Mouse (Mus musculus) gastrocnemius, postnatal 36 days (tissue): Measurements from ENCODE around the gene Pi4kb. TPM values are rescaled to one million over a fixed set of nuclear protein-coding genes. Genes with fewer than 3 reads are reported as not detected.
A peak's percentile ranks its signal among the peaks of the same experiment; 100 is the strongest.
"Not testable (repeated sequence)": the region's sequence is repeated elsewhere in the genome, so short reads cannot be mapped to it uniquely, and the experiment has no call there.

Source experiments
- DNase-seq, 2 experiments: peaks; one replicate each; pipeline ENCODE4 v3.0.0; 2022
- intact Hi-C: fragments of 180-260 bp; cut with DNase I; formaldehyde crosslinking; loops from one replicate; pipeline ENCODE4 v1.15.1; 2025
- long read RNA-seq, 2 experiments: library from polyadenylated mRNA; stranded (forward); transcript quantifications; one replicate each; pipeline ENCODE4 v2.0.0; 2021
- total RNA-seq, 2 experiments: library from RNA; stranded (reverse); gene quantifications; 2 replicates each; pipeline ENCODE4 v1.2.3; 2021

The Pi4kb gene
- total RNA-seq: 10 to 100 TPM; 18.6 to 19.6 TPM
- long read RNA-seq, experiment 1, partial matches to known transcripts: 0 of 4 reads
- long read RNA-seq, experiment 1, other reads (novel, unspliced or antisense): 3 of 4 reads
- long read RNA-seq, experiment 2, partial matches to known transcripts: 2 of 6 reads
- long read RNA-seq, experiment 2, other reads (novel, unspliced or antisense): 3 of 6 reads

DNA sequence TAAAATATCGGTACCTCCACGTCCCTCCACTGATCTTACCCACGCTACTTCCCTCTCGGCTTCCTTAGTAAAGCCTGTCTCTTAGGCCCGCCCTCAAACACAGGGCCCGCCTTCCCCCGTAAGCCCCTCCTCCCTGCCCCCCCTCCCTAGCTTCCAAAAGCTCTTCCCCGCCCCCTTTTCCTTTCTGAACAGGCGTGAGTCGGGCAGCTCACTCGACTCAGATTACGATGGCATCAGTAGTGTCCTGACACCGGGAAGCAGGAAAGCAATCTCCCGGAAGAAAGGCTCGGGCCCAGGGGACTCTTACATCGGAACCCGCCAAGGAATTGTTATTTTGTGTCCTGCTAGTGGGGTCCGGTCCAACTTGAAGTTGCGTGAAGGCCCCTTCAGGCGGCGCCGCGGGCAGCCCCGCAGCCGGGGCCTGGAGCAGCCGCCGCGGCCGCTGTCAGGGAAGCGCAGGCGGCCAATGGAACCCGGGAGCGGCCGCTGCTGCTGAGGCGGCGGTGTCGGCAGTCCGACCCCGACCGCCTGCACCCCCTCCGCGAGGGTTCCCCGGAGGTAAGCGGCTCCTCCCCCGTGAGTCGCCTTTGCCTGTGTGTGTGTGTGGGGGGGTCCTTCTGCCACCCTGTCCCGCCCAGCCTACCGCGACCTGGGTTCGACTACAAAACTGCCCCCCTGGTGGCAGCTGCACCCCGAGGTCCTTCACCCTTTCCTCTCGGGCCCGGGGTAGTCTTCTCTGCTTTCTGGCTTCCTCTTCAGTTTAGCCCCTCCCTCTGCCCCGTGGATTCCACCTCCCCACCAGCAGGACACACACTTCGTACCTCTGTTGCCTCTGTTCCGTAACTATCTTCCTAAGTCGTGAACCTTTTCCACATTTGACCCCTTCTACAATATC is at the start of gene Pi4kb:
Pi4kb (plus strand) TSS at position 204 of the 895 bp plus-strand sequence.
- DNase-seq: peak; percentile 75 to 90
- intact Hi-C loops: no loop called here

DNA sequence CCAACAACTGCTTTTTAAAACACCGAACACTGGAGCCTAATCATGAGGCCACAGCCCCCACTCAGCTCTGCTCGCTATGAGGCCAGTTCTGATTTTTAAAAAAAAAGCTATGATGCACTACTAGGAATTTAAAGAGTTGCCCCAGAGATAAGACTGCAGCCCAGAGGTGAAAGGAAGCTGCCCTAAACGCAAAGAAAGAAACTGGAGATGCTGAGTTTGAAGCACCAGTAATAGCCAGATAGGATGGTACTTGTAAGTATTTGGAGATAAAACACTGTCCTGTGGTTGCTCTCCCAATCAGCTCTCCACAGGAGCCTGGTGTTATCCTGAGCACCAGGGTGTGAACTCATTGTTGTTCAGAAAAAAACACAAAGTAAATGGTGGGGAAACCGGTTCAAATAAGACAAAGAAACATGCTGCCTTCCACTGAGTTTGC is 48.2 kb upstream of the Pi4kb start:
- intact Hi-C loops, DNase-seq: not testable (repeated sequence)

GRCm38 (mm10) chr3:94928979-94929378 is 45.6 kb upstream of the Pi4kb start:
- intact Hi-C loops, DNase-seq: not testable (repeated sequence)

- DNase-seq, intact Hi-C loops: not testable (repeated sequence)
Measured at GRCm38 (mm10) chr3:94930386-94931266, 43.9 kb upstream of the Pi4kb start.

DNA sequence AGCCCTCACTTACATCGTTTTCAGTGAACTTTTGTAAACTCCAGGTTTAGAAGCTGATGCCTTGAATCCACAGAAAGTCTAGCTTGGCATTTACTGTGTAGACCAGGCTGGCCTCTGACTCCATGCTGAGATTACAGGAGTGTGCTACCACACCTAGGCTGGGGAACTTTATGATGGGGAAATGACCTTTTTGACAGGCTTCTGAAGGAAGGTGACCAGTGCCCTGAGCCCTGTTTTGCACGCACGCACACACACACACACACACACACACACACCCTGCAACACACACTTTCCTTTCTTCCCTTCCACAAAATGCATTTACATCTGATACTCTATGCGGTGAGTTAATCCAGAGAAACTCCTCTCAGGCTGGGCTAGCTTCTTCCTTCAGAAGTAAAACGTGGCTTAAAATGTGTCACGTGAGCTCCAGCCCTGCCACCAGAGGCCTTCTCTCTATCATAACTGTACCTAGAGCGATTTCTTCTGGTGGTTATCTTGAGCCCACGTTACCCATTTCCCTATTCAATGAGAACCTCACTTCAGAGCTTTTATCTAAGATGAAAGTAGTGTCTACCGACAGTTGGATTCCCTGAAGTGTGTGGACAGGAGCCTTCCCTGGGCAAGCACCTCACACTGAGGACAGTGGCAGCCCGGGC is 43.0 kb upstream of the Pi4kb start:
- intact Hi-C loops, DNase-seq: not testable (repeated sequence)

- intact Hi-C loops, DNase-seq: not testable (repeated sequence)
Measured at GRCm38 (mm10) chr3:94932279-94932678, 42.3 kb upstream of the Pi4kb start.

DNA sequence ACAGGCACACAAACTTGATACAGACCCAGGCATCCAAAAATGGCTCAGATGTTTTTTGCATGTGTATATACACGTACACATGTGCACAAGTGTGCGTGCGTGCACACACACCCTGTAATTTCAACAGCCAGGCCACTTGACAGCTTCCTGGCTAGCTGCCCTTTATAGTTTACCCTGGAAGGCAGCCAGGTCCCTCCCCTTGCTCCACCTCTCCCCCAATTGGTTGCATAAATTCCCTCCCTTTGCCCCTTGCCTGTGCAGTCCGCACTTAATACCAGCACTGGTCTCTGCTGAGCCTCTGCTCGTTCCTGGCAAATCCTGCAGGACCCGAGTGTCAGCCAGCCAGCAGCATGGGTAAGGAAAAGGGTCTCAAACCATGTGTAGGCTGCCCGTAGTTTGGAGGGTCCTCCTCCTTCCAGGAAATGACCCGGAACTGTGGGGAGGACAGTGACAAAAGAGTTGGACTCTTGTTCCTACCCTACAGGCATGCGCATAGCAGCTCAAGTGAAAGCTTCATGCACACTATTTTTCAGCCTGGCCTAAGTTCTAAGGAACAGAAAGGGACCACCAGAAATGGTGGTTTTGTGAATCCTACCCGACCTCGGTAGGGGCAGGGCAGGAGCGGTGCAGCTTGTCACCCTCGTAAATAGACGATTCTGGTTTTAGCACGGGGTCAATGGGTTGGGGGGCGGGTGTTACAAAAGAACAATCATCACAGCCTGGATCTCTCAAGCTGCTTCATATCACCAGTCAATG is 41.5 kb upstream of the Pi4kb start, which contains the start of gene Selenbp1:
Selenbp1 (plus strand) TSS at position 248 of the 756 bp plus-strand sequence.
- intact Hi-C loops: no loop called here
- peak; percentile 65 to 86 for DNase-seq

DNA sequence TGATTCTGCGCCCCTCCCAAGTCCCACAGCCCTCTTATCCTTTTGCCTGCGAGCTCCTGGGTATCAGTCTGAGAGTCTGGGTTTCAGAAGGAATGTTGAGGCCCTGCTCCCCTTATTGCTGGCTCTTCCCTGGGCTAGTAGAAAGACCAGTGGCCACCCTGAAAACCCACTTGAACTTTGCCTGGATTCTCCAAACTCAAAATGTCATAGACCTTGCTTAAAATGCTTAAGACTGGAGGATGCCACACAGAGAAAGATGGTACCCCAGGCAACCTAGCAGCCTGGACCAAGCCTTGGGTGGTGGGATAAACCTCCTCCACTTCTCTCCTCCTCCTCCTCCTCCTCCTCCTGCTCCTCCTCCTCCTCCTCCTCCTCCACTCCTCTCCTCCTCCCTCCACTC is 40.9 kb upstream of the Pi4kb start:
- DNase-seq, intact Hi-C loops: not testable (repeated sequence)

GRCm38 (mm10) chr3:94934564-94934963 is 40.0 kb upstream of the Pi4kb start:
- intact Hi-C loops, DNase-seq: not testable (repeated sequence)

GRCm38 (mm10) chr3:94935332-94935731 is 39.2 kb upstream of the Pi4kb start:
- peak in 1 of 2 experiments; percentile 68 for DNase-seq
- intact Hi-C loops: not testable (repeated sequence)

- intact Hi-C loops: not testable (repeated sequence)
Measured at GRCm38 (mm10) chr3:94936147-94936546, 38.4 kb upstream of the Pi4kb start.

GRCm38 (mm10) chr3:94937194-94937593 is 37.3 kb upstream of the Pi4kb start:
- intact Hi-C loops, DNase-seq: not testable (repeated sequence)

More at GRCm38 (mm10) chr3:94936147-94936546, 38.4 kb upstream of the Pi4kb start:
- not testable (repeated sequence) for DNase-seq

GRCm38 (mm10) chr3:94940033-94940432 is 34.5 kb upstream of the Pi4kb start:
- DNase-seq, intact Hi-C loops: not testable (repeated sequence)

GRCm38 (mm10) chr3:94942211-94942967 is 32.1 kb upstream of the Pi4kb start:
- intact Hi-C loops, DNase-seq: not testable (repeated sequence)

DNA sequence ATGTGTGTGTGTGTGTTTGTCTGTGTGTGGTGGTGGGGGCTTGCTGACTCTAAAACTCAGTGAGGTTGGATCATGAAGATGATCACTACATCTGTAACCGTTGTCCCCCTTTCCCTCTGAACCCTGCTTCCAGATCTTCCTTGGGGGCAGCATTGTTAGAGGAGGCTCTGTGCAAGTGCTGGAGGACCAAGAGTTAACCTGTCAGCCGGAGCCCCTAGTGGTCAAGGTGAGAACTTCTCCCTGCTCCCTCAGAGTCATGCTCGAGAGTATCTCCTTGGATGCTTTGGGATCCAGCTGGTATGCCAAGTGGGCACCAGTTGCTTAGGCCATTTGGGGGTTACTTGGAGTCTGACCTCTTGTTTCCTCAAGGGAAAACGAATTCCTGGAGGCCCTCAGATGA is 30.8 kb upstream of the Pi4kb start:
- intact Hi-C loops: not testable (repeated sequence)

GRCm38 (mm10) chr3:94948066-94948614 is 26.4 kb upstream of the Pi4kb start:
- DNase-seq: no peak
- intact Hi-C loops: no loop called here

More for the DNA sequence above, 30.8 kb upstream of the Pi4kb start:
- DNase-seq: not testable (repeated sequence)

GRCm38 (mm10) chr3:94949645-94950044 is 24.9 kb upstream of the Pi4kb start:
- DNase-seq: no peak
- intact Hi-C loops: no loop called here

DNA sequence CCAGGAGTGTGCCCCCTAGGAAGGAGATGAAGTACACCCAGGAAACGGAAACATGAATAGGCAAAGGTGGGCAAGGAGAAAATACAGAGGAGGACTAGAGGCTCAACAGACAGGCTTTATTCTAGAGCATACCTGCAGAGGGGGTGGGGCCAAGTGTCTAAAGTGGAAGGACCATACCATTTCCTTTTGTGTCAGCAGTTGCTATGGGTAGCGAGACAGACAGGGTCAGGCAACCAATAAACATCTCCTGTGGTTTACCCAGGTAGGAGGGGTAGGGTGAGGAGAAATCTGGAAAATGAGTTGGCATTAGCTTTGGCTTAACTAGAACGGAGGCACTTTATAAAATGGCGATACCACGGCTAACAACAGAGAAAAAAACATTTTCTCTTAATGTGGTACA is 21.7 kb upstream of the Pi4kb start:
- intact Hi-C loops: no loop called here
- DNase-seq: no peak
